Mouse (Mus musculus) E14TG2a.4 (cell line): ENCODE data around the gene Kdelr1.

Source experiments
- CTCF ChIP-seq: conservative IDR thresholded peaks from 2 replicates; pipeline ENCODE4 v1.5.1; 2014; ENCODE audit warnings: low read length
- POU5F1 ChIP-seq: IDR thresholded peaks from 2 replicates; pipeline ENCODE4 v1.6.1; 2014; ENCODE audit warnings: low read length, borderline replicate concordance

GRCm38 (mm10) chr7:45872624-45873023 is at the start of gene Kdelr1:
- TF ChIP-seq CTCF = peak; percentile 87
- TF ChIP-seq POU5F1 = no peak
